Mouse (Mus musculus) bone marrow, adult 2 months (tissue): Measurements from ENCODE around the gene Exoc6.

Experiments
- CTCF ChIP-seq: fragments of 200-500 bp; IDR thresholded peaks from 2 replicates; pipeline ENCODE4 v1.5.1; 2011; ENCODE audit warnings: low read length, control low read depth; ENCODE audit not compliant: control insufficient read depth, insufficient read depth
- POLR2A ChIP-seq: fragments of 200-500 bp; IDR thresholded peaks from 2 replicates; pipeline ENCODE4 v1.6.1; 2011; ENCODE audit warnings: low read depth, mild to moderate bottlenecking, control low read depth, low read length, borderline replicate concordance; ENCODE audit not compliant: control insufficient read depth

DNA sequence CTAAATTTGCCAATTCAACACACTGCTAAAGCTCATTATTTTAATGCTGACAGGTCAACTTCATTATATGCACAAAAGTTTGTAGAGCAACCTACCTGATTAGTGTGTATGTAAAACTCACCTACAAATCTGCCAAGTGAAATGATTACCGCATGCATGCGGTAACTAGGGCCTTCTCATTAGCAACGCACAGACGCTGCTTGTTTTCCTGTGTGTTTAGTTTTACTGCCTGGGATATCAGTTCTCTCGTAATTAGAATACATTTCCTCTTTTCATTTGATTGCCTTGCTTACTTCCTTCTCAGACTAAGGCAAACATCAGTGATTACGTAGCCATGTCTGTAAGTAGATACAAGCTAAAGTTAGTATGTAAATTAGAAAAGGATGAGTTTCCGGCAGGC, 62.7 kb downstream of the Exoc6 start:
- no peak for TF ChIP-seq CTCF
- TF ChIP-seq POLR2A, result no peak
